Mouse (Mus musculus) gastrocnemius, adult 18-20 months (tissue): Measurements from ENCODE around the gene Ddah1. TPM values are rescaled to one million over a fixed set of nuclear protein-coding genes. Genes with fewer than 3 reads are reported as not detected.
A peak's percentile ranks its signal among the peaks of the same experiment; 100 is the strongest.

Experiments
- DNase-seq: peaks from one replicate; pipeline ENCODE4 v3.0.0; 2021; ENCODE audit warnings: low spot score
- total RNA-seq, 2 experiments: library from RNA; stranded (reverse); gene quantifications; 2 replicates each; pipeline ENCODE4 v1.2.3; 2021

Gene Ddah1
- total RNA-seq, 2 experiments from 2014 or later = 2.7 to 4.4 TPM

DNA sequence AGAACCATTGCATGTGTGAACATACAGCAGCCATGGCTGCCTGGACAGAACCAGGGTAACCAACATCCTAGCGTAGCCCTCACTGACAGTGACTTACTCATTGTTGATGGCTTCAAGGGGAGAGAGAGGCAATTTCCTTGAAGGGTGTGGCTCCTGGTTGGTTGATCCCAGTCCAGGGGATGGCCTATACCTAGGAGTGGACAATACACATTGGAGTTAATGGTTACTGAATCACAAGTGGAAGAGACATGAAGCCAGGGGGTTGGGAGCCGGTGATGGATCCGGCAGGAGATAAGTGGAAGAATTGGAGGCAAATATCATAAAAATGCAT is 5.1 kb downstream of the Ddah1 start:
- no peak for DNase-seq

- no peak for DNase-seq
Observed at GRCm38 (mm10) chr3:145764416-145764815, 5.9 kb downstream of the Ddah1 start.

DNA sequence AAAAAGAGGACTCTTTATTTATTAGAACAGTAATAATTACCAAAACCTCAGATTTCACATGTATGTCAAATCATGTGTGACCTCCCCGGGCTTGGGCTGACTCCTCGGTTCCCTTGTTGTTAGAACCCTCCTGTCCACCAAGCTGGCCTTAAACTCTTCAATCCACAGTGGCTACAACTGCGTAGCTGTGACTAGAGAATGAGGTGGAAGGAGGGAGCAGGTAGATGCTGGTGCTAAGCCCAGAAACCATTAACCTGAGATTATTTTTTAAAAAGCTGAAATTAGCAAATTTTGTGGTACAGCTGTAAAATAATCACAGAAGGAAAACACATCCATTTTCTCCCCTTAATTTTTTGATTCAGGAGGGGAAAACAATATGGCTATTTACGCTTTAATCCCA is 10.0 kb downstream of the Ddah1 start:
- DNase-seq = no peak

- DNase-seq = no peak
Observed at GRCm38 (mm10) chr3:145773384-145773783, 14.9 kb downstream of the Ddah1 start.

DNA sequence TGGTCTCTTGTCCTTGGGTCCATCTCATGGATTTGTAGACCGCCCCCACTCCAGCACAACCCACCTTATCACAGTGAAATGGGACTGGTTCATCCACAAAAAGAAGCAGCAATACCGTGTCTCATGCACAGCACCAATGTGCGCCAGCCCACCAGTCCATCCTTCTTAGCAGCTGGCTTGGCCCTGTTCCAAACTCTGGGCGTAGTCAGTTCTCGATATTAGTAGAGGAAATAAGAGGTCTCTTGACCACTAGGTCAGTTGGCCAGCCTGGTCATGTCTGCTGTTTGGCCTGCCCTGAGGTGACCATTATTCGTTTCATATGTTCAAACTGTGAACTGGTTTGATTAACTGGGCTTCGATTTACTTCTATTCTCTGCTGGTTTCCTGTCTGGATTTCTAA is 15.9 kb downstream of the Ddah1 start:
- DNase-seq = no peak

DNA sequence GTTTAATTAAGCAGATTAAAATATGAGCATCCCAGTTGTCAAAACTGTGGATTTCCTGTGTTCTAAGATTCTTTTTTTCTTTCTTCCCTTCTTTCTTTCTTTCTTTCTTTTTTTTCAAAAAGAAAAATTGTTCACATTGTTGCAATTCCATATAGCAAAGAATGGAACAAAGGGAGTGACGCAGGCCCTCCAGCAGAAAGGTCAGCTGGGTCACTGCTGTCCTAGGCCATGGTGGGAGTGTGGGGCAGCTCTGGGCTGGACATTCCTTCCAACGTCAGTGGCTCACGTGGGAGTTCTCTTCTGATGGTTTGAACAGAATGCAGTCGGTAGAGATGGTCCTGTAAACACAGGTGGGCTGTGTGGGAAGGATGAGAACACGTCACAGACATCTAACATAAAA is 16.8 kb downstream of the Ddah1 start:
- no peak for DNase-seq

DNA sequence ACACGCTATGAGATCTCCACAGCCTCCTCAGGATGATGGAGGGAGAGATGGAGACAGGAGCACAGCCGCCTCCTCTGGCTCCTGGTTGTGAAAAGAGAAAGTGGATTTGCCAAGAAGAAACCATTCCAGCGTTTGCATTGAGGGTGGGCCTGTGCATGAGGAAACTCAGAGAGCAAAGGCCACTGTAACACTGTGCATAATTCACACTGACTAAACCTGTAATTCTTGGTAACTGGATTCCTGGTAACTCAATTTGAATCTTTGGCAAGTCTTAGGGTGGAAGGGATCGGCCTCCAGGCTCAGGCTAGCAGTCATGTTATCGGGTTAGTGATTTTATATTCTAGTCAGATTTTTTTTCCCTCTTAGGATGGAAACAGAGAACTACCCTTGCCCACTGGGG is 17.4 kb downstream of the Ddah1 start:
- no peak for DNase-seq

DNA sequence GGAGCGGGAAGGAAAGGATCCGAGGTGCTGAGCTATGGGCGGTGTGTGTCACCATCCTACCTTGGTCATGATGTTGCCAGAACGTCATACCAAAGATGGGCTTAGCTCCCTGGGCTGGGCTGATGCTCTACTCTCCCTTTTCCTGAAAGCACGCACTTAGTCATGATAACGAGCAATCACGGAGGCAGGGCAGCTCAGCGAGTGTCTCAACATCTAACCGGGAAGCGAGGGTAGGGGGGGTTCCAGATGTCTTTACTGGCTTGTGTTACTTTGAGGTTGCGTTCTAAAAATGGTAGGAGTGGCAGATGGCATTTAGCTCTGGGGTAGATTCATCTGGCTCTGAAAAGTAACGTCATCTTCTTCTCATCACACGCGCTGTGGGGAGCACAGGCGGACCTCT is 18.5 kb downstream of the Ddah1 start:
- DNase-seq = no peak

DNA sequence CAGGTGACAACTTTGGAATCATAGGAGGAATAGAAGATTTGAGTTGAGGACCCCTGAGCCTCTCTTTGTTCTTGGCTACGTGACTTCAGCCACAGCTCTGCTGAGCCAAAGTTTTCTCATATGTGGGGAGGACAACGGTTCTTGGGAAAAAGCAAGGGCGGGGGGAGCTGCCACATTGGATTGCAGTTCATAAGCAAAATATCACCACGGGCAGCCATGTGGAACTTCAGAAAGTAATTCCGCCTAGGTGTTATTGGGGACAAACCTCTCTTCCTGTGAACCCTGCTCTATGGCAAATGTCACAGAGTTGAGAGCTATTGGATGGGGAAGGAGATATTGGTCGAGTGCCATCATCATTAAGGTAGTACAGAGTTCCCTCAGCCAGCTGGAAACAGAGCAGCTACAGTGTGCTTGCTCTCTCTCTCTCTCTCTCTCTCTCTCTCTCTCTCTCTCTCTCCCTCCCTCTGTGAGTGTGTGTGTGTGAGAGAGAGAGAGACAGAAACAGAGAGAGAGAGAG is 20.0 kb downstream of the Ddah1 start:
- DNase-seq = no peak

GRCm38 (mm10) chr3:145779279-145779973 is 21.0 kb downstream of the Ddah1 start:
- no peak for DNase-seq

GRCm38 (mm10) chr3:145780784-145781442 is 22.4 kb downstream of the Ddah1 start:
- DNase-seq = no peak

DNA sequence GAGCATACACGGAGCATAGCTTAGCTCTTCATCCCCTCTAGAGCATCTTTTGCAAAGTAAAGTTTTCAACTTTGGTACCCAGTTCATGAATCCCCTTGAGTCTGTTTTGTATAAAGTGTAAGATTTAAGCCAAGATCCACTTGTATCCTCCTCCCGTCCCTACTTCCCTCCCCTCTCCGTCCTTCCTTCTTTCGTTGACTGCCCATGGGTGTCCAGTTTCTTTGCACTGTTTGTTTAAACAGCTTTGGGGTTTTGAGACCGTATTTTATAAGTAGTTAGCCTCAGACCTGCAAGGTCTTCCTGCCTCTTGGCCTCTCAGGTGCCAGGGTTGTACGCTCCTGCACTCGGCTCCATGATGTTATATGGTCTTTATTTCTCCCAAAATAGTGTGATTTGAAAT is 26.8 kb downstream of the Ddah1 start:
- DNase-seq = no peak

DNA sequence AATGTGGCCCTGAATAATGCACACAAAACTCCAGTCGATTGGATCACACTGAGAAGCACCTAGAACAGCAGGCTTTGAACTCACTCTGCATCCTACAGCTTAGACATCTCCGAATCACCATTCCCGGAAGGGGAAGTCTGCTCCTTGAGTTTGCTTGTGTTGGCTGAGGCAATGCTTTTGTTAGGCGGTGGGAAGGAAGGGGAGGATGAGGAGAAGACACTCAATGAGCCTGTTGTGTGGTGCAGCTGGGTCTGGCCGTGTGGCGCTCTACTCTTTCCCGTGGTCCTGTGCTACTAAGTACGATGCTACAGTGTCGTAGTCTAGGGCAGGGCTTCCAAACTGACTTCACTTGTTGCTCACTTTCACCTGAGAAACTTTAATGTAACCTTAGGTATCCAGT is 28.8 kb downstream of the Ddah1 start:
- no peak for DNase-seq

- no peak for DNase-seq
Observed at GRCm38 (mm10) chr3:145789114-145789513, 30.6 kb downstream of the Ddah1 start.

- peak; percentile 76 for DNase-seq
Observed at GRCm38 (mm10) chr3:145790233-145790632, 31.8 kb downstream of the Ddah1 start.

- peak; percentile 61 for DNase-seq
Observed at GRCm38 (mm10) chr3:145790709-145791108, 32.2 kb downstream of the Ddah1 start.

DNA sequence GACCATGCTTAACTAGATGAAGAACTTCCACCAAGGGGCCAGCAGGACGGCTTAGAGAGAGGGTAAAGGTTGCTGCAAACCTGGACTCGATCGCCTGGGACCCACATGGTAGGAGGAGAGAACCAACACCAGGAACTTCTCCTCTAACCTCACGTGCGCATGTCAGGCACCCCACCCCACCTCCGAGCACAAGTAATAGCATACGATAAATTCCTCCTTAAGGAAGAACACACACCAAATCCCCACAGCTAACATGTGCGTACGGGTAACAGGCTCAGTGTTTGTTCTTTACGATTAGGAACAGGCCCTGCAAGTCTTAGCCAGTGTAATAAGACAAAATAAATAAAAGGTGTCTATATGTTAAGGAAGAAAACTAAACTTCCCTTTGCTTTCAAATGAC is 35.9 kb downstream of the Ddah1 start:
- DNase-seq = no peak

GRCm38 (mm10) chr3:145795896-145796295 is 37.4 kb downstream of the Ddah1 start:
- no peak for DNase-seq

DNA sequence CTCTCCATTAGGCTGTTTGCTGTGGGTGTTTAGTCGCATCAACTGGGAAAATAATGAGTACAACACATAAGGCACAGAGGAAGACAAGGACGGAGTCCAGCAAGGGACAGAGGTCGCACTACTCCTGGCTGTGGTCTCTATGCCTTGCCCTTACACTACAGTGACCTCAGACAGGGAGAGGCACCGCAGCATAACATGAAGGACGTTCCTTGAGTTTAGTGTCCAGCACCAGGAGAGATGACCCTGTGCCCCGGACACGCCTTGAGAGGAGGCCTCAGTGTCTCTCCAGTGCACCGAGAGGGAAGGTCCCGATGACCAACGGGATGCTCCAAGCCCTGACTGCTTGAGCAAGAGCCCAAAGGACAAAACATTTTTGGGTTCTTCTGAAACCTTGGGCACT is 39.6 kb downstream of the Ddah1 start:
- no peak for DNase-seq

GRCm38 (mm10) chr3:145798751-145799188 is 40.3 kb downstream of the Ddah1 start:
- no peak for DNase-seq

DNA sequence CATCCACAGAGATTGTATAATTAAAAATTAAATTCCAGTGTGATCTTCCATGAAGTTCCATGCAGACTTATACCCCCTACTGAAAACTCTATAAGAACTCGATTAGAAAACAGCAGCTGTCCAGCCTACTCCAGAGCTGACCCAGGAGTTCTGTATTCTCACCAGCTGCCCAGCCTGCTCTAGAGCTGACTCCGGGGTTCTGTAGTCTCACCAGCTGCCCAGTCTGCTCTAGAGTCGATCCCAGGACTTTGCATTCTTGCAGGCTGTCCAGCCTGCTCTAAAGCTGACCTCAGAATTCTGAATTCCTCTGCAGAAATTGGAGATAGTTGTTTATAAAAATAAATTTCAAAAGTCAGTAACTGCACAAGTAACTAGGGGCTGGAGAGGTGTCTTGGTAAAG is 40.9 kb downstream of the Ddah1 start:
- DNase-seq = no peak

DNA sequence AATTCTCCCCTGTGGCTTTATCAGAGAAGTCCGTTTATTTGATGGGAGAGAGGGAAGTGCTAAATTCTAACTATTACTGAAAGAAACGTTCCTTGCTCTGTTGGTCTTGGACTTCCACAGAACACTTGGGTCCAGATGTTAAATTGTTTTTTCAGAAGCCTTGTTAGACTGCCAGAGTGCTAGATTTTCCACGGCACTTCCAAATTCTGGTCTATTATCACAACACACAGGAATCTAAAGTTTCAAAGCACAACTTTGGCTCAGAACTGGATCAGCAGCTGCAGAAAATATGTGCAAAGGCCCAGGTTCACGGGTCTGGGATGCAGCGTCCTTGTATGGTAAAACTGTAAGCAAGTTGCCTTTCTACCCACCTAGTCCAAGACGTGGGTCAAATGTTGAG is 43.6 kb downstream of the Ddah1 start:
- no peak for DNase-seq

DNA sequence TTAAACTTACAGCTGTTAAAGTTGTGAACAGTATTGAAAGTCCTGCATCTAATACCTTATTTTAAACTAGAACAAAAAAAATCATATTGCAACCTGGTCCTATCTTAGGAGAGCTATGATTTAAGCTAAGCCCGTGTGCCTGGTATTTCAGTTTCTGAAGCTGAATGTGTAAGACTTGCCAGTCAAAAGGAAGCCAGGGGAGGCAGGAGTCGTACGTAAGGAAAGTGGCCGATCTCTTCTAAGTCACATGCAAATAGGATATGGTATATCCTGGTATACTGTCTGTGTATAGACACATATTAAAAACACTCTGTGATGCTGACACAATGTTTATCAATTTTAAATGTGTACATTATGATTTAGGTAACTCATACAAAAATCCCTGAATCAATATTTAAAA is 47.4 kb downstream of the Ddah1 start:
- no peak for DNase-seq
